Comparison of ENCODE assay signal across 8 mouse cellular contexts in genomic region chr17:29048748-29049507, GRCm38 (mm10). TPM values are rescaled to one million over a fixed set of nuclear protein-coding genes. Genes with fewer than 3 reads are reported as not detected.
DNase-seq lines count a peak whose midpoint lies in the region; ATAC-seq lines count a peak whose summit lies in the region.

No protein-coding gene starts in this region.

- H3K4me3 ChIP-seq in liver, embryonic 12.5 days = no peak overlapping the region
- no peak overlapping the region for H3K4me3 ChIP-seq in midbrain, embryonic 14.5 days (replicated peaks; ENCODE audit: low read depth, low read length)

- DNase-seq in liver = peak; percentile 73
- peak; percentile 90 to 95 for DNase-seq in cerebellum, postnatal 4 days (ENCODE audit: low spot score in 2 of 2)
- DNase-seq in gastrocnemius, adult 18-20 months (ENCODE audit: low spot score) = peak; percentile 84
- DNase-seq in kidney, adult 11 months = peak; percentile 62
- peak; percentile 84 to 86 for DNase-seq in left cerebral cortex, postnatal 36 days (ENCODE audit: low spot score in 2 of 2)
- peak; percentile 89 for DNase-seq in midbrain, embryonic 14.5 days
- DNase-seq in spleen, adult 18-20 months = peak; percentile 64 to 84

- no peaks in the 10 kb centered on the region for H3K9me3 ChIP-seq in liver, embryonic 12.5 days (replicated peaks)
- H3K9me3 ChIP-seq in midbrain, embryonic 14.5 days (ENCODE audit: control insufficient read depth, low read length) = no peaks in the 10 kb centered on the region

- no peak overlapping the region for H3K9ac ChIP-seq in liver, embryonic 12.5 days
- no peak overlapping the region for H3K9ac ChIP-seq in midbrain, embryonic 14.5 days (replicated peaks; ENCODE audit: low read length)

- peaks cover 17% of the 10 kb centered on the region for H3K4me1 ChIP-seq in liver, embryonic 12.5 days
- H3K4me1 ChIP-seq in midbrain, embryonic 14.5 days (ENCODE audit: control insufficient read depth, insufficient read depth, low read length) = no peaks in the 10 kb centered on the region

- ATAC-seq in liver, embryonic 12.5 days = no peak
- peak; percentile 60; the same call in 1 of the 2 replicates for ATAC-seq in midbrain, embryonic 14.5 days (ENCODE audit: low FRiP score, low TSS enrichment)

- no peak overlapping the region for H3K27ac ChIP-seq in liver, embryonic 12.5 days
- H3K27ac ChIP-seq in midbrain, embryonic 14.5 days (replicated peaks; ENCODE audit: low read depth, low read length) = no peak overlapping the region

- H3K4me2 ChIP-seq in liver, embryonic 12.5 days = no peak overlapping the region
- no peak overlapping the region for H3K4me2 ChIP-seq in midbrain, embryonic 14.5 days (ENCODE audit: low read length)

- WGBS in liver, embryonic 12.5 days (ENCODE audit: insufficient replicate concordance) = 23% methylated on average over 13 of the region's 13 CpGs
- 24% methylated on average over 13 of the region's 13 CpGs for WGBS in midbrain, embryonic 14.5 days

- peaks cover 41% of the 10 kb centered on the region for H3K36me3 ChIP-seq in liver, embryonic 12.5 days
- H3K36me3 ChIP-seq in midbrain, embryonic 14.5 days (ENCODE audit: control insufficient read depth, insufficient read depth, low read length) = peaks cover 36% of the 10 kb centered on the region

- intact Hi-C loops in left cerebral cortex, postnatal 36 days (cut with DNase I) = loop anchor here (1.0 to 5.0 kb wide), 3 partner anchors 46 to 198 kb away; no protein-coding TSS in a partner anchor

- H3K27me3 ChIP-seq in liver, embryonic 12.5 days (replicated peaks) = no peaks in the 10 kb centered on the region; the same call in 1 of the 2 replicates
- no peaks in the 10 kb centered on the region for H3K27me3 ChIP-seq in midbrain, embryonic 14.5 days (ENCODE audit: control insufficient read depth, insufficient read depth, low read length)

RNA-seq across cellular contexts. Expression of gene Srsf3, which starts 16.5 kb away (rescaled TPM):
- 372 and 377 TPM in 2 replicates for polyA plus RNA-seq in liver, embryonic 12.5 days (2016; fragmentation: Nextera tagmentation; extraction: Ambion mirVana)
- total RNA-seq in gastrocnemius, adult 18-20 months (2021) = 10 to 100 TPM; 37.4 to 48.6 TPM
- total RNA-seq in left cerebral cortex, postnatal 36 days (2021) = 100 to 1,000 TPM; 101 to 118 TPM
- 486 and 559 TPM in 2 replicates for polyA plus RNA-seq in midbrain, embryonic 14.5 days (2014; fragmentation: Nextera tagmentation; extraction: Ambion mirVana)

RNA-seq across cellular contexts. Expression of gene Stk38, which starts 41.1 kb away (rescaled TPM):
- polyA plus RNA-seq in liver, embryonic 12.5 days (2016; fragmentation: Nextera tagmentation; extraction: Ambion mirVana) = 56.7 and 58.2 TPM in 2 replicates
- total RNA-seq in gastrocnemius, adult 18-20 months (2021) = 10 to 100 TPM; 20.2 to 22.4 TPM
- 10 to 100 TPM; 35.0 to 62.2 TPM for total RNA-seq in left cerebral cortex, postnatal 36 days (2021)
- polyA plus RNA-seq in midbrain, embryonic 14.5 days (2014; fragmentation: Nextera tagmentation; extraction: Ambion mirVana) = 74.8 and 102 TPM in 2 replicates

RNA-seq across cellular contexts. Expression of gene Cdkn1a, which starts 41.8 kb away (rescaled TPM):
- 8.3 and 9.6 TPM in 2 replicates for polyA plus RNA-seq in liver, embryonic 12.5 days (2016; fragmentation: Nextera tagmentation; extraction: Ambion mirVana)
- 10 to 100 TPM; 31.9 to 63.3 TPM for total RNA-seq in gastrocnemius, adult 18-20 months (2021)
- total RNA-seq in left cerebral cortex, postnatal 36 days (2021) = 10 to 100 TPM; 27.0 to 40.0 TPM
- 80.8 and 109 TPM in 2 replicates for polyA plus RNA-seq in midbrain, embryonic 14.5 days (2014; fragmentation: Nextera tagmentation; extraction: Ambion mirVana)
